Mouse (Mus musculus) liver, embryonic 14.5 days (tissue): Measurements from ENCODE around the gene Tbc1d10a.

Source experiments
- CTCF ChIP-seq: IDR thresholded peaks from 2 replicates; pipeline ENCODE4 v1.5.1; 2016; ENCODE audit warnings: antibody characterized with exemption, low read depth, control low read depth
- EP300 ChIP-seq: IDR thresholded peaks from 2 replicates; pipeline ENCODE4 v1.6.1; 2016; ENCODE audit warnings: antibody characterized with exemption, low read depth

GRCm38 (mm10) chr11:4166467-4167090 is 20.0 kb upstream of the Tbc1d10a start:
- TF ChIP-seq EP300, result no peak
- TF ChIP-seq CTCF, result no peak
